Mouse (Mus musculus): ENCODE measurements around the gene Ift57.

GRCm38 (mm10) chr16:49699821-49700220, 788 bp downstream of the Ift57 start:
- no peak for TF ChIP-seq CTCF (IDR thresholded peaks at IDR 0.05; ENCODE audit: low read depth)
- TF ChIP-seq EP300 (IDR thresholded peaks at IDR 0.05; ENCODE audit: low read depth), result no peak

All from liver, embryonic 14.5 days (tissue).